Mouse (Mus musculus) CD4-positive, CD25-positive, alpha-beta regulatory T cell, adult 4 months (primary cell): ENCODE data around the gene Dnmt3b. TPM values are rescaled to one million over a fixed set of nuclear protein-coding genes. Genes with fewer than 3 reads are reported as not detected.

Experiments used
- ATAC-seq: one replicate; pipeline ENCODE4 v1.8.0; 2017
- polyA plus RNA-seq, 2 experiments: library from polyadenylated mRNA; unstranded; fragments of 100-300 nt; shearing (Covaris generic); gene quantifications; one replicate each; pipeline ENCODE4 v1.2.1; 2017

Dnmt3b gene
- 1 to 10 TPM; 3.6 to 5.7 TPM for polyA plus RNA-seq

GRCm38 (mm10) chr2:153649298-153650013, at the start of gene Dnmt3b:
Dnmt3b (plus strand) TSS chr2:153649450.
- ATAC-seq, result peak; percentile 72

- ATAC-seq, result no peak
Measured at GRCm38 (mm10) chr2:153600021-153600666, 49.1 kb upstream of the Dnmt3b start.

- no peak for ATAC-seq
Measured at GRCm38 (mm10) chr2:153600667-153601648, 48.3 kb upstream of the Dnmt3b start.

- no peak for ATAC-seq
Measured at GRCm38 (mm10) chr2:153603724-153604123, 45.5 kb upstream of the Dnmt3b start.

GRCm38 (mm10) chr2:153606421-153606820, 42.8 kb upstream of the Dnmt3b start:
- ATAC-seq, result no peak

- ATAC-seq, result no peak
Measured at GRCm38 (mm10) chr2:153607870-153608515, 41.3 kb upstream of the Dnmt3b start.

- ATAC-seq, result no peak
Measured at GRCm38 (mm10) chr2:153609058-153609457, 40.2 kb upstream of the Dnmt3b start.

- peak; percentile 95 for ATAC-seq
Measured at GRCm38 (mm10) chr2:153609548-153609947, 39.7 kb upstream of the Dnmt3b start.

- ATAC-seq, result no peak
Measured at GRCm38 (mm10) chr2:153610426-153611240, 38.6 kb upstream of the Dnmt3b start.

- ATAC-seq, result no peak
Measured at GRCm38 (mm10) chr2:153611241-153611630, 38.0 kb upstream of the Dnmt3b start.

- no peak for ATAC-seq
Measured at GRCm38 (mm10) chr2:153611743-153612142, 37.5 kb upstream of the Dnmt3b start.

GRCm38 (mm10) chr2:153612594-153613281, 36.5 kb upstream of the Dnmt3b start:
- no peak for ATAC-seq

- no peak for ATAC-seq
Measured at GRCm38 (mm10) chr2:153616893-153617292, 32.4 kb upstream of the Dnmt3b start.

- ATAC-seq, result no peak
Measured at GRCm38 (mm10) chr2:153618439-153618838, 30.8 kb upstream of the Dnmt3b start.

GRCm38 (mm10) chr2:153618889-153619288, 30.4 kb upstream of the Dnmt3b start:
- ATAC-seq, result no peak

GRCm38 (mm10) chr2:153622449-153622848, 26.8 kb upstream of the Dnmt3b start:
- no peak for ATAC-seq

GRCm38 (mm10) chr2:153630950-153631349, 18.3 kb upstream of the Dnmt3b start:
- ATAC-seq, result no peak

GRCm38 (mm10) chr2:153631976-153632870, 17.0 kb upstream of the Dnmt3b start, which contains the start of gene Commd7:
Commd7 (minus strand) TSS chr2:153632781.
- peak; percentile 93 for ATAC-seq

- peak; percentile 38 for ATAC-seq
Measured at GRCm38 (mm10) chr2:153632871-153633226, 16.4 kb upstream of the Dnmt3b start.

- no peak for ATAC-seq
Measured at GRCm38 (mm10) chr2:153633259-153633658, 16.0 kb upstream of the Dnmt3b start.
